Mouse (Mus musculus) CH12.LX (cell line): ENCODE measurements at regions not wholly inside any gene's neighbourhood (a gene's known extent, or its start where the extent isn't known, plus 50 kb on each side); places are given as distances from the start of the nearest gene placed in this dataset.

Experiments
- DNase-seq: peaks from one replicate; pipeline ENCODE4 v3.0.0-alpha.2; 2013; ENCODE audit errors: extremely low read depth
- H3K27ac ChIP-seq: 2 replicates; pipeline ENCODE4 v1.5.1; 2012; ENCODE audit warnings: low read depth, mild to moderate bottlenecking, control low read depth, moderate library complexity; ENCODE audit not compliant: insufficient read depth
- H3K27me3 ChIP-seq: replicated peaks from 2 replicates; pipeline ENCODE3; 2012; ENCODE audit warnings: inconsistent platforms
- H3K36me3 ChIP-seq, 2 experiments: replicated peaks in 1 of 2; 2 replicates each; pipeline versions ENCODE3 to v1.6.1; 2012; ENCODE audit warnings: inconsistent platforms in 1 of 2, low read length in 1 of 2, mild to moderate bottlenecking in 1 of 2, mixed read lengths in 1 of 2, moderate library complexity in 1 of 2; ENCODE audit not compliant: control insufficient read depth in 1 of 2, insufficient read depth in 1 of 2
- H3K4me1 ChIP-seq, 2 experiments: 2 replicates each; pipeline ENCODE4 v1.6.1; 2012; ENCODE audit warnings: inconsistent platforms in 1 of 2, moderate library complexity in 1 of 2; ENCODE audit not compliant: insufficient read depth in 2 of 2, control insufficient read depth in 1 of 2
- H3K4me2 ChIP-seq: 2 replicates; pipeline ENCODE4 v1.6.1; 2012; ENCODE audit warnings: low read depth, mild to moderate bottlenecking, control low read depth; ENCODE audit not compliant: poor library complexity, insufficient read depth, severe bottlenecking
- H3K4me3 ChIP-seq, 3 experiments: fragments of 150-350 bp in 1 of 3; sonication (generic) in 1 of 3; replicated peaks in 1 of 3; 2 replicates each; pipeline versions ENCODE3 to v1.5.1; 2011 to 2012; ENCODE audit warnings: low read depth in 2 of 3, low read length in 2 of 3, mild to moderate bottlenecking in 2 of 3, moderate library complexity in 2 of 3, control low read depth in 1 of 3, improper control_type of control experiment in 1 of 3, inconsistent platforms in 1 of 3, mixed read lengths in 1 of 3; ENCODE audit not compliant: poor library complexity in 1 of 3
- H3K79me2 ChIP-seq: replicated peaks from 2 replicates; pipeline ENCODE4 v1.6.1; 2012; ENCODE audit warnings: mild to moderate bottlenecking, moderate library complexity; ENCODE audit not compliant: control insufficient read depth, poor library complexity, insufficient read depth, severe bottlenecking; ENCODE audit errors: extremely low read depth
- H3K9ac ChIP-seq: 2 replicates; pipeline ENCODE4 v1.6.1; 2012; ENCODE audit warnings: low read depth, mild to moderate bottlenecking, control low read depth, moderate library complexity; ENCODE audit not compliant: insufficient read depth
- H3K9me3 ChIP-seq: replicated peaks from 2 replicates; pipeline ENCODE3; 2012; ENCODE audit warnings: low read length, inconsistent platforms, mixed read lengths
- BHLHE40 ChIP-seq: IDR thresholded peaks from 2 replicates; pipeline ENCODE4 v1.6.1; 2011; ENCODE audit warnings: mild to moderate bottlenecking, low read depth, low read length, improper control_type of control experiment
- CHD1 ChIP-seq: IDR thresholded peaks from 2 replicates; pipeline ENCODE4 v1.6.1; 2012; ENCODE audit warnings: low read depth, low read length, improper control_type of control experiment, inconsistent platforms
- CHD2 ChIP-seq: IDR thresholded peaks from 2 replicates; pipeline ENCODE4 v1.6.1; 2011; ENCODE audit warnings: low read length, improper control_type of control experiment
- CTCF ChIP-seq, 2 experiments: IDR thresholded peaks in 1 of 2; conservative IDR thresholded peaks in 1 of 2; 2 replicates each; pipeline ENCODE4 v1.5.1; 2011 to 2012; ENCODE audit warnings: low read depth in 2 of 2, low read length in 2 of 2, improper control_type of control experiment in 1 of 2, inconsistent platforms in 1 of 2, mild to moderate bottlenecking in 1 of 2, moderate library complexity in 1 of 2
- E2F4 ChIP-seq: IDR thresholded peaks from 2 replicates; pipeline ENCODE4 v1.6.1; 2011; ENCODE audit warnings: low read depth, low read length, improper control_type of control experiment; ENCODE audit not compliant: insufficient replicate concordance
- ELF1 ChIP-seq: IDR thresholded peaks from 2 replicates; pipeline ENCODE4 v1.6.1; 2014; ENCODE audit warnings: low read depth, mild to moderate bottlenecking, inconsistent platforms, low read length, improper control_type of control experiment
- EP300 ChIP-seq: IDR thresholded peaks from 2 replicates; pipeline ENCODE4 v1.6.1; 2011; ENCODE audit warnings: low read length, improper control_type of control experiment
- IRF4 ChIP-seq: IDR thresholded peaks from 2 replicates; pipeline ENCODE4 v1.6.1; 2014; ENCODE audit warnings: low read depth, mild to moderate bottlenecking, inconsistent platforms, low read length, improper control_type of control experiment
- JUN ChIP-seq: IDR thresholded peaks from 2 replicates; pipeline ENCODE4 v1.6.1; 2011; ENCODE audit warnings: low read depth, mild to moderate bottlenecking, low read length, improper control_type of control experiment, moderate library complexity; ENCODE audit not compliant: insufficient read depth
- MAX ChIP-seq: IDR thresholded peaks from 2 replicates; pipeline ENCODE4 v1.6.1; 2011; ENCODE audit warnings: low read length, improper control_type of control experiment
- NRF1 ChIP-seq: IDR thresholded peaks from 2 replicates; pipeline ENCODE4 v1.6.1; 2014; ENCODE audit warnings: low read depth, mild to moderate bottlenecking, inconsistent platforms, low read length, improper control_type of control experiment, moderate library complexity
- PAX5 ChIP-seq: IDR thresholded peaks from 2 replicates; pipeline ENCODE4 v1.6.1; 2012; ENCODE audit warnings: low read length, inconsistent platforms, mixed read lengths
- POLR2AphosphoS2 ChIP-seq: IDR thresholded peaks from 2 replicates; pipeline ENCODE4 v1.6.1; 2011; ENCODE audit warnings: low read depth, low read length, improper control_type of control experiment
- SIN3A ChIP-seq: IDR thresholded peaks from 2 replicates; pipeline ENCODE4 v1.6.1; 2012; ENCODE audit warnings: low read length, improper control_type of control experiment, inconsistent platforms
- SMC3 ChIP-seq: IDR thresholded peaks from 2 replicates; pipeline ENCODE4 v1.6.1; 2011; ENCODE audit warnings: low read depth, low read length, improper control_type of control experiment
- TCF12 ChIP-seq: IDR thresholded peaks from 2 replicates; pipeline ENCODE4 v1.6.1; 2014; ENCODE audit warnings: low read depth, mild to moderate bottlenecking, inconsistent platforms, low read length, improper control_type of control experiment
- UBTF ChIP-seq: IDR thresholded peaks from 2 replicates; pipeline ENCODE4 v1.6.1; 2012; ENCODE audit warnings: low read depth, mild to moderate bottlenecking, inconsistent platforms, low read length, improper control_type of control experiment, moderate library complexity
- USF1 ChIP-seq: IDR thresholded peaks from 2 replicates; pipeline ENCODE4 v1.6.1; 2014; ENCODE audit warnings: low read depth, mild to moderate bottlenecking, inconsistent platforms, low read length, improper control_type of control experiment
- USF2 ChIP-seq: conservative IDR thresholded peaks from 2 replicates; pipeline ENCODE4 v1.6.1; 2011; ENCODE audit warnings: low read depth, low read length, improper control_type of control experiment
- ZKSCAN1 ChIP-seq: IDR thresholded peaks from 2 replicates; pipeline ENCODE4 v1.6.1; 2012; ENCODE audit warnings: low read depth, inconsistent platforms, low read length, improper control_type of control experiment, borderline replicate concordance
- ZMIZ1 ChIP-seq: IDR thresholded peaks from 2 replicates; pipeline ENCODE4 v1.6.1; 2012; ENCODE audit warnings: low read depth, mild to moderate bottlenecking, inconsistent platforms, low read length, improper control_type of control experiment
- ZNF384 ChIP-seq: IDR thresholded peaks from 2 replicates; pipeline ENCODE4 v1.6.1; 2012; ENCODE audit warnings: low read depth, low read length, improper control_type of control experiment, inconsistent platforms
- dilution Hi-C: fragments of 300-500 bp; cut with MboI; formaldehyde crosslinking; loops from 2 replicates; pipeline ENCODE4 v1.14.3; 2020; ENCODE audit warnings: low sequenced_read_pairs; ENCODE audit not compliant: extremely low pct_unique_long_range_greater_than_20kb, extremely low pct_ligation_motif_present
- in situ Hi-C: fragments of 300-500 bp; cut with MboI; formaldehyde crosslinking; loops from 3 replicates; pipeline ENCODE4 v1.14.3; 2019; ENCODE audit warnings: low sequenced_read_pairs, low pct_ligation_motif_present, low pct_unique_long_range_greater_than_20kb, mixed read lengths

DNA sequence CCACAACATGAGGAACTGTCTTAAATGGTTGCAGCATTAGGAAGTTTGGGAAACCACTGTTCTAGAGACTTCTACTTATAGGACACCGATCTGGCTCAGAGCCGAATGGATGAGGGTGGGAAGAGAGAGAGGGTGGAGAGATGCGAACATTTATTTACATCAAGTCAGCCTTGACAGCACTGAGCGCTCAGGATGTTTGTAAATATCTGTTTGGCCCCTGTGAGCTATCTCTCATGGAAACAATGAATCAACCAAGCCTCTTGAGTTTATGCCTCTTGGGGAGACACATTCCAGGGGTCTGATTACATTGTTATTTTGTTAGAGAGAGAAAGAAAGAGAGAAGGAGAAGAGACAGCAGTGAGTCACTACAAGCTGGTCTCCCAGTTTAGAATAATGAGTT lies 192.1 kb upstream of the Tbx3 start:
- peaks cover 77% of the 10 kb centered on the region for H3K9me3 ChIP-seq
- dilution Hi-C loops, result no loop called here
- TF ChIP-seq USF2 (no peak), IRF4 (no peak), JUN (no peak), NRF1 (no peak), SMC3 (no peak)
- TF ChIP-seq, all 38 proteins: peak for 0

GRCm38 (mm10) chr5:119480191-119481190 lies 190.0 kb upstream of the Tbx3 start:
- no peak overlapping the region for H3K9ac ChIP-seq
- H3K9me3 ChIP-seq, result peaks cover 81% of the 10 kb centered on the region
- H3K4me3 ChIP-seq, result no peak overlapping the region
- H3K4me1 ChIP-seq, result no peaks in the 10 kb centered on the region
- dilution Hi-C loops (no loop called here), in situ Hi-C loops (no loop called here)
- DNase-seq, result no peak
- no peak for TF ChIP-seq ELF1
- TF ChIP-seq MAX, result no peak
- TF ChIP-seq EP300, result no peak
- no peak for TF ChIP-seq UBTF
- no peak for TF ChIP-seq PAX5
- TF ChIP-seq TCF12, result no peak
- no peak for TF ChIP-seq CHD1
- TF ChIP-seq CHD2, result no peak
- TF ChIP-seq USF2, result no peak
- no peak for TF ChIP-seq ZKSCAN1
- no peak for TF ChIP-seq POLR2AphosphoS2
- TF ChIP-seq USF1, result no peak
- TF ChIP-seq E2F4, result no peak
- TF ChIP-seq BHLHE40, result no peak
- TF ChIP-seq NRF1, result no peak
- TF ChIP-seq CTCF (conservative IDR thresholded peaks at IDR 0.05 in 1 of 2, IDR thresholded peaks at IDR 0.05 in 1 of 2; ENCODE audit: low read depth in 2 of 2, low read length in 2 of 2), result no peak
- TF ChIP-seq ZNF384, result no peak
- no peak for TF ChIP-seq ZMIZ1
- no peak for TF ChIP-seq SIN3A
- no peak overlapping the region for H3K27ac ChIP-seq
- no peak overlapping the region for H3K4me2 ChIP-seq
- H3K79me2 ChIP-seq, result no peaks in the 10 kb centered on the region
- H3K27me3 ChIP-seq, result no peaks in the 10 kb centered on the region
- H3K36me3 ChIP-seq, result no peaks in the 10 kb centered on the region

More for the DNA sequence above, 192.1 kb upstream of the Tbx3 start:
- Histone ChIP-seq H3K9ac (no peak overlapping the region), H3K4me2 (no peak overlapping the region), H3K27ac (no peak overlapping the region), H3K4me1 (no peaks in the 10 kb centered on the region), H3K79me2 (no peaks in the 10 kb centered on the region), H3K4me3 (no peak overlapping the region), H3K27me3 (no peaks in the 10 kb centered on the region), H3K36me3 (no peaks in the 10 kb centered on the region)
- DNase-seq, result no peak
- in situ Hi-C loops, result no loop called here
